Mouse (Mus musculus) liver, embryonic 16.5 days (tissue): ENCODE data around the gene Tubb4a. TPM values are rescaled to one million over a fixed set of nuclear protein-coding genes. Genes with fewer than 3 reads are reported as not detected.

Experiments used
- ATAC-seq: fragments of 200-750 bp; cut with Nextera tagmentation; 2 replicates; pipeline ENCODE4 v1.8.0; 2017; ENCODE audit warnings: low read depth, mild to moderate bottlenecking, moderate number of reproducible peaks, moderate library complexity
- H3K27ac ChIP-seq: fragments of 300-500 bp; sonication (generic); 2 replicates; pipeline ENCODE4 v1.5.1; 2014; ENCODE audit warnings: mild to moderate bottlenecking, low read length
- H3K27me3 ChIP-seq: fragments of 300-500 bp; sonication (generic); 2 replicates; pipeline ENCODE4 v1.6.1; 2014; ENCODE audit warnings: low read depth, low read length, mixed read lengths; ENCODE audit not compliant: control insufficient read depth, insufficient read depth
- H3K36me3 ChIP-seq: fragments of 300-500 bp; sonication (generic); 2 replicates; pipeline ENCODE4 v1.6.1; 2014; ENCODE audit warnings: mild to moderate bottlenecking; ENCODE audit not compliant: control insufficient read depth, insufficient read depth
- H3K4me1 ChIP-seq: fragments of 300-500 bp; sonication (generic); 2 replicates; pipeline ENCODE4 v1.6.1; 2014; ENCODE audit warnings: low read depth, low read length, mixed read lengths; ENCODE audit not compliant: control insufficient read depth
- H3K4me2 ChIP-seq: fragments of 300-500 bp; sonication (generic); 2 replicates; pipeline ENCODE4 v1.6.1; 2014; ENCODE audit warnings: low read depth, low read length, mixed read lengths
- H3K4me3 ChIP-seq: fragments of 300-500 bp; sonication (generic); 2 replicates; pipeline ENCODE4 v1.5.1; 2014; ENCODE audit warnings: low read depth, mild to moderate bottlenecking, low read length
- H3K9ac ChIP-seq: fragments of 300-500 bp; sonication (generic); 2 replicates; pipeline ENCODE4 v1.6.1; 2014; ENCODE audit warnings: low read depth, low read length
- H3K9me3 ChIP-seq: fragments of 300-500 bp; sonication (generic); replicated peaks from 2 replicates; pipeline ENCODE4 v1.6.1; 2016; ENCODE audit warnings: low read length; ENCODE audit not compliant: control insufficient read depth
- WGBS: fragments of 180-500 bp; shearing (Covaris S2); extraction: QIAGEN DNeasy Blood & Tissue Kit; methylation state at CpG from one replicate; pipeline ENCODE4 v1.1.7; 2014; ENCODE audit not compliant: insufficient replicate concordance; 5-methylcytosine and 5-hydroxymethylcytosine counted together
- polyA plus RNA-seq: library from polyadenylated mRNA; unstranded; fragments of >200 nt; fragmentation: Nextera tagmentation; extraction: Ambion mirVana; gene quantifications from 2 replicates; pipeline ENCODE4 v1.2.1, GENCODE M21; 2015

Gene Tubb4a
- polyA plus RNA-seq, 1 experiment from 2014 or later, result 0.60 TPM

DNA sequence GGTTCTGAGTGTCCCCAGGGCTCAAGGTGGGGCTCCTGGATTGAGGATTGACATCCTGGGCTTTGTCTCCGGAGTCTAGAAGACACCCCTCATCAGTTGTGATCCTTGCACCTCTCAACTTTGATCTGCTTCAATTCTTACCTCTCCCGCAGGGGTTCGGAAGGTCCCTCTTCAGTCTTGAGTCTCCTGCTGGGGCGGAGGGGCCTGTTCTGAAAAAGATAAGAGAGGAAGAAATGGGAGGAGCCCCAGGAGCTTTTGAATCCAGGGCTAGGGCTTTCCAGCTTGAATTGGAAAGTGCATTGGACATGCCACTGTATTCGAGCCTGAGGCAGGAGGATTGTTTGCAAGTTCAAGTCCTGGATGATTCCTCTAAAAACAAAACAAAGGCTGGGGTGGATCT lies 20.7 kb downstream of the Tubb4a start:
- no peaks in the 10 kb centered on the region for H3K36me3 ChIP-seq
- peaks cover 7% of the 10 kb centered on the region; the same call in 1 of the 2 replicates for H3K4me1 ChIP-seq
- H3K27me3 ChIP-seq, result peaks cover 17% of the 10 kb centered on the region
- no peak overlapping the region for H3K27ac ChIP-seq
- no peak overlapping the region for H3K9ac ChIP-seq
- H3K9me3 ChIP-seq, result no peaks in the 10 kb centered on the region
- 22% methylated on average over 5 of the region's 5 CpGs for WGBS
- ATAC-seq, result no peak
- no peak overlapping the region for H3K4me2 ChIP-seq
- no peak overlapping the region for H3K4me3 ChIP-seq

DNA sequence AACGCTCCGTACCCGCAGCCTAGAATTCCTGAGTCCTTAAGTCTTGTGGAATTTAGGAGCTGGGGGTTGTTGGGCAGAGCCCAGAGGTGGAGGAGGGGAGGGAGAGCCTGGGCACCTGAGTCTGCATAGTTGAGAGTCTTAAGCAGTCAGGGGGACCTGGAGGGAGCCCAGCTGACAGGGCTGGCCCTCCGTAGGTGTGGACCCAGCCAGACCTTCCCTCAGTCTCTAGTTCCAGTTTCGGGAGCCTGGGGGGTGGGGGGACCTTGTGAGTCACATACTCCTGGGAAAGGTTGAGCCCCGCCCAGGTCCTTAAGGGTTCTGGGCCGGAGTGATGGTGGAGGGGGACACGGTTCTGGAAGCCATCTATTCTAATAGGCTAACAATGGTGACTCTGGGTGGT lies 24.6 kb downstream of the Tubb4a start:
- 27% methylated on average over 8 of the region's 8 CpGs for WGBS
- ATAC-seq, result no peak
- Histone ChIP-seq H3K4me2 (peak overlapping the region; percentile 36; the same call in 1 of the 2 replicates), H3K27me3 (peaks cover 45% of the 10 kb centered on the region), H3K36me3 (no peaks in the 10 kb centered on the region), H3K4me1 (peaks cover 24% of the 10 kb centered on the region), H3K4me3 (peak overlapping the region; percentile 57), H3K27ac (no peak overlapping the region), H3K9ac (no peak overlapping the region; the same call in 1 of the 2 replicates), H3K9me3 (no peaks in the 10 kb centered on the region)

DNA sequence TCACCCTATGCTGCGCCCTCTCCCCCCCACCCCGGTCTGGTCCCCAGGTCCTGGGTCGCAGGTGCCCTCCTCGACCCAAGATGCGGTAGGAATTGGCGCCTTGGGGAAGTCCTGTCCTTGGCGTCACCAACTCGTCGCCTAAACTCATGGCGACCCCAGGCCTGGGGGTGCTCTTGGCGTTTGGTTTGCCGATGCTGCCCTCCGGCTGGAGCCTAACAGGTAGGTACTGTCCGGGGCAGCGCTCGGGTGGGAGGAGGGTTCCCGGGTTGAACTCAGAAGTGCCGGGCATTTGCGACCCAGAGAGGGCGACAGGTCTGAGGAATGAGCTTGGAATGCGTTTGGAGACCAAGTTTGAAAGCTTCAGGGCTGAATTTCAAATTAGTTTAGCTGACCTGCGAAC lies 25.0 kb downstream of the Tubb4a start:
- WGBS, result 2% methylated on average over 22 of the region's 22 CpGs
- peaks cover 24% of the 10 kb centered on the region for H3K4me1 ChIP-seq
- H3K36me3 ChIP-seq, result no peaks in the 10 kb centered on the region
- peak overlapping the region; percentile 48; the same call in 1 of the 2 replicates for H3K27ac ChIP-seq
- H3K27me3 ChIP-seq, result peaks cover 45% of the 10 kb centered on the region
- H3K9ac ChIP-seq, result peak overlapping the region; percentile 50
- peak overlapping the region; percentile 57 for H3K4me3 ChIP-seq
- no peaks in the 10 kb centered on the region for H3K9me3 ChIP-seq
- peak overlapping the region; percentile 51 for H3K4me2 ChIP-seq
- no peak for ATAC-seq

DNA sequence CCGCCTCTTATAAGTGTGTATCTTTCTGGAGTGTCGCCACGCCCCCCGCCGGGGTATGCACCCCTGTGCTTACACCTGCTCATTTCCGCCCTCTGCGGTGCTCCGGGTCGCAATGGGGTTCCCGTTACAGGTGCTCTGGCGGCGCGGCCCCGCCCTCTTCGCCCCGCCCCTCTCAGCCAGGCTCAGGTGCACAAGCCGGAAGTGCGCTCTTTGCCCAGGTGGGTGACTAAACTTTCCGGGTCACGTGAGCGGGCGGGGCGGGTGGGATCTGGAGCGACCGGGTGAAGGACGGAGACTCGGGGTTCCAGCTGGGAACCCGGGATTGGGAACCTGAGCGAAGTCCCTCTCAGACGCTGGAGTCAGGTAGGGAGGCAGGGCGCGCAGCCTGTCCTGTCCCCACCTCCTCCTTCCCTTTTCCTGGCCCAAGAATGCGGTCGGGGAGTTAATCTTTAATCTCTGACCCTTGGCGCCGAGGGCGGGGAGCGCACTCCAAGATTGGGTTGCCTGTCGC lies 25.5 kb downstream of the Tubb4a start:
- WGBS, result 1% methylated on average over 39 of the region's 39 CpGs
- Histone ChIP-seq H3K27ac (peak overlapping the region; percentile 48; the same call in 1 of the 2 replicates), H3K36me3 (no peaks in the 10 kb centered on the region), H3K9ac (no peak overlapping the region; the same call in 1 of the 2 replicates), H3K4me3 (peak overlapping the region; percentile 57), H3K27me3 (peaks cover 45% of the 10 kb centered on the region), H3K4me1 (peaks cover 24% of the 10 kb centered on the region), H3K9me3 (no peaks in the 10 kb centered on the region), H3K4me2 (peak overlapping the region; percentile 51)
- peak; percentile 12 for ATAC-seq

DNA sequence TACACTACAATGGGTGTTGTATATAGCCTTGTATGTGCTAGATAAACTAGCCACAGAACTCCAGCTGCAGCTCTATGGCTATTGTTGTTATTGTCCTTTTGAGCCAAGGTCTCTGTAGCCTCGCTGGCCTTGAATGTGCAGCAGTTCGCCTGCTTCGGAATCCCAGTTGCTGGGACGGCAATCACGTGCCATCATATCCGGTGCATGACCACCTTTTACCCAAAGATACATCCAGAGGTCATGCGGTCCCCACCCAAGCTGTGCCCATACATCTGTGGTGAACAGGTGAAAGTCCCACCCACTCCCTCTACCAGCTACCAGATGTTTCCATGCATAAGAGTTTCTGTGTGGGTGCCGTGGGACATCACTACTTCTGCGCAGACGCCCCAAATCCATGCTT lies 26.5 kb downstream of the Tubb4a start:
- no peak overlapping the region for H3K27ac ChIP-seq
- no peak for ATAC-seq
- H3K36me3 ChIP-seq, result no peaks in the 10 kb centered on the region
- 43% methylated on average over 10 of the region's 10 CpGs for WGBS
- H3K9me3 ChIP-seq, result no peaks in the 10 kb centered on the region
- H3K27me3 ChIP-seq, result peaks cover 45% of the 10 kb centered on the region
- H3K9ac ChIP-seq, result no peak overlapping the region
- no peak overlapping the region for H3K4me3 ChIP-seq
- H3K4me2 ChIP-seq, result peak overlapping the region; percentile 90
- H3K4me1 ChIP-seq, result peaks cover 19% of the 10 kb centered on the region

GRCm38 (mm10) chr17:57060231-57060801 lies 27.3 kb downstream of the Tubb4a start:
- H3K4me3 ChIP-seq, result peak overlapping the region; percentile 65
- peak overlapping the region; percentile 90 for H3K4me2 ChIP-seq
- H3K27ac ChIP-seq, result peak overlapping the region; percentile 75
- no peaks in the 10 kb centered on the region for H3K9me3 ChIP-seq
- peaks cover 45% of the 10 kb centered on the region for H3K27me3 ChIP-seq
- peaks cover 19% of the 10 kb centered on the region for H3K4me1 ChIP-seq
- ATAC-seq, result peak; percentile 81
- H3K9ac ChIP-seq, result peak overlapping the region; percentile 63
- no peaks in the 10 kb centered on the region for H3K36me3 ChIP-seq
- WGBS, result under 1% methylated on average over 44 of the region's 44 CpGs

- Histone ChIP-seq H3K9me3 (no peaks in the 10 kb centered on the region), H3K27me3 (peaks cover 45% of the 10 kb centered on the region), H3K4me3 (peak within 1 kb of the TSS; percentile 65), H3K4me1 (peaks cover 19% of the 10 kb centered on the region), H3K27ac (peak within 1 kb of the TSS; percentile 75), H3K9ac (peak within 1 kb of the TSS; percentile 63), H3K4me2 (peak within 1 kb of the TSS; percentile 90), H3K36me3 (no peaks in the 10 kb centered on the region)
- WGBS, result under 1% methylated on average over 39 of the region's 45 CpGs
- peak; percentile 33 for ATAC-seq
Observed at GRCm38 (mm10) chr17:57059486-57059977, 28.1 kb downstream of the Tubb4a start, which contains the start of gene Slc25a23. Slc25a23 (minus strand) TSS chr17:57059863.

DNA sequence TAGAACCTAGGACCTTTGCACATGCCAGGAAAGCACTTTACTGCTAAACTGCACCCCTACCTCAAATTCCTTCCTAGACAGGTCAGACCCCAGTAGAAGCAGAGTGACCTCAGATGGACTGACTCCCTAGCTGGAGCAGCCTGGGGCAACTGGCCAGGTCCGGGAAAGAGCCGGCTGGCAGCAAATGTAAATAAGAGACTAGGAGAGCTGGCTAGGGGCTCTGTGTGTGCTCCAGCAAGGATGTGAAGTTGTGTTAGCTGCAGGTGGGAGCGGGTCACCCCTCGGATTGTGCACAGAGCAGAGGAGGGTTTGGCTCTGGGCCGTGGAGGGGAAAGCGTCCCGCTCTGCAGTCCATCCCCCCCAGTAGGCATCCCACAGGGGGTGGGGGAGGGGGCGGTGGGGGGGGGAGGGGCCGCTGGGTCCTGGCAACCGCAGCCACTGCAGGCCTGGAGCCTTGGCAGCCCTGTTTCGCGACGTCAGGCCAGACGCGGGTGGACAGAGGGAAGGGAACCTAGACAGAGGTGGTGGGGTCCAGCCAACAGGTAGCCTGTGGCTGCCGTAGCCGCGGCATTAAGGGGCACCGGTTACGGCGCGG lies 28.6 kb downstream of the Tubb4a start, which contains the start of gene Crb3:
Crb3 (plus strand) TSS at position 215 of the 595 bp plus-strand sequence.
- Histone ChIP-seq H3K4me2 (peak within 1 kb of the TSS; percentile 90), H3K36me3 (no peaks in the 10 kb centered on the region), H3K4me3 (peak within 1 kb of the TSS; percentile 65), H3K27me3 (peaks cover 45% of the 10 kb centered on the region), H3K9ac (peak within 1 kb of the TSS; percentile 63), H3K27ac (peak within 1 kb of the TSS; percentile 75), H3K9me3 (no peaks in the 10 kb centered on the region), H3K4me1 (peaks cover 19% of the 10 kb centered on the region)
- 4% methylated on average over 21 of the region's 22 CpGs for WGBS
- ATAC-seq, result no peak

- Histone ChIP-seq H3K4me2 (no peak overlapping the region), H3K27me3 (peaks cover 21% of the 10 kb centered on the region), H3K4me1 (peaks cover 12% of the 10 kb centered on the region), H3K36me3 (peaks cover 8% of the 10 kb centered on the region), H3K27ac (peak overlapping the region; percentile 21; the same call in 1 of the 2 replicates), H3K4me3 (no peak overlapping the region), H3K9me3 (no peaks in the 10 kb centered on the region), H3K9ac (no peak overlapping the region)
- peak; percentile 34 for ATAC-seq
- WGBS, result 48% methylated on average over 3 of the region's 3 CpGs
Observed at GRCm38 (mm10) chr17:57056246-57056645, 31.3 kb downstream of the Tubb4a start.
